In genomic region chr3:27698671-27699070, GRCm38 (mm10) we compare ENCODE assay signal across 17 mouse cellular contexts. TPM values are rescaled to one million over a fixed set of nuclear protein-coding genes. Genes with fewer than 3 reads are reported as not detected.
DNase-seq lines count a peak whose midpoint lies in the region; TF ChIP-seq lines count a peak whose summit lies in the region.
"Had no signal": no experiment of that assay in that cellular context is flagged by ENCODE, and none has a peak within 500 bp of the region (broad histone marks: within the 10 kb centered on the region; RNA-seq: fewer than 3 reads in every experiment).

No protein-coding gene starts in this region.

- H3K9me3 ChIP-seq in heart, embryonic 10.5 days = no peaks in the 10 kb centered on the region
- H3K9me3 ChIP-seq: embryonic facial prominence, embryonic 10.5 days; G1E; liver, embryonic 12.5 days; lung, embryonic 15.5 days; midbrain, embryonic 13.5 days had no signal

- peak overlapping the region; percentile 23; the same call in 1 of the 2 replicates for H3K27ac ChIP-seq in heart, embryonic 10.5 days
- peak overlapping the region; percentile 13; the same call in 1 of the 2 replicates for H3K27ac ChIP-seq in left cerebral cortex, adult 2 months
- H3K27ac ChIP-seq: embryonic facial prominence, embryonic 10.5 days; liver, embryonic 12.5 days; lung, embryonic 15.5 days; midbrain, embryonic 13.5 days had no signal

- peaks cover 44% of the 10 kb centered on the region for H3K4me1 ChIP-seq in heart, embryonic 10.5 days
- H3K4me1 ChIP-seq: midbrain, embryonic 13.5 days had no signal

- no peaks in the 10 kb centered on the region for H3K27me3 ChIP-seq in heart, embryonic 10.5 days (ENCODE audit: insufficient read depth, poor library complexity, severe bottlenecking)
- H3K27me3 ChIP-seq: liver, embryonic 12.5 days; lung, embryonic 15.5 days; midbrain, embryonic 13.5 days had no signal

- peaks cover 7% of the 10 kb centered on the region for H3K36me3 ChIP-seq in heart, embryonic 10.5 days
- H3K36me3 ChIP-seq: G1E; midbrain, embryonic 13.5 days had no signal

- H3K4me3 ChIP-seq in heart, embryonic 10.5 days = no peak overlapping the region
- H3K4me3 ChIP-seq in left cerebral cortex, adult 2 months = no peak overlapping the region
- H3K4me3 ChIP-seq: embryonic facial prominence, embryonic 10.5 days; erythroblast, embryonic 14.5 days; liver, embryonic 12.5 days; lung, embryonic 15.5 days; midbrain, embryonic 13.5 days had no signal

- WGBS in heart, embryonic 10.5 days = 82% methylated on average over 6 of the region's 6 CpGs

- intact Hi-C loops in left cerebral cortex, postnatal 4 days (cut with DNase I) = no loop called here
- intact Hi-C loops in left cerebral cortex, adult 2 months (cut with DNase I) = no loop called here

- DNase-seq in heart, embryonic 10.5 days (ENCODE audit: low spot score) = no peak
- DNase-seq in heart, postnatal 4 days = no peak
- DNase-seq in left cerebral cortex, adult 18-20 months (ENCODE audit: low spot score in 2 of 2) = peak; percentile 70 to 77
- no peak for DNase-seq in left cerebral cortex, postnatal 4 days
- peak; percentile 47 to 68 for DNase-seq in left cerebral cortex, adult 2 months (ENCODE audit: extremely low spot score in 1 of 2, low spot score in 2 of 2)
- DNase-seq in right cerebral cortex, postnatal 36 days (ENCODE audit: low spot score in 2 of 2) = peak; percentile 64 to 80
- DNase-seq in urinary bladder, postnatal 10 days (ENCODE audit: low spot score) = no peak
- DNase-seq in kidney, adult 18-20 months = no peak
- DNase-seq: adrenal gland, postnatal 10 days; cerebellum, postnatal 25 days; thymus, adult 2 months had no signal

- peak; percentile 23 for TF ChIP-seq CTCF in left cerebral cortex, adult 2 months (IDR thresholded peaks at IDR 0.05)

RNA-seq across cellular contexts. Expression of gene Fndc3b, which starts 12.4 kb away (rescaled TPM):
- polyA plus RNA-seq in heart, embryonic 10.5 days (2016; fragmentation: Nextera tagmentation; extraction: Ambion mirVana) = 21.9 and 26.0 TPM in 2 replicates
- 10 to 100 TPM; 83.4 to 89.7 TPM for total RNA-seq in heart, postnatal 4 days (2021)
- total RNA-seq in left cerebral cortex, adult 18-20 months (2021) = 10 to 100 TPM; 24.0 TPM
- 10 to 100 TPM; 25.9 to 26.4 TPM for total RNA-seq in left cerebral cortex, postnatal 4 days (2021)
- total RNA-seq in left cerebral cortex, adult 2 months (2021) = 10 to 100 TPM; 25.1 to 27.7 TPM
- polyA plus RNA-seq: G1E had no signal

Comparison
In these comparisons a context has a peak if more than half of its experiments do, and no peak if none do; other contexts are left out.
1. DNase-seq: peak in left cerebral cortex, adult 18-20 months (2 of 2), left cerebral cortex, adult 2 months (2 of 2) and right cerebral cortex, postnatal 36 days (2 of 2); none in heart, embryonic 10.5 days (single experiment), heart, postnatal 4 days (single experiment), left cerebral cortex, postnatal 4 days (single experiment), urinary bladder, postnatal 10 days (single experiment) and kidney, adult 18-20 months (single experiment).